Mouse (Mus musculus): ENCODE measurements around the gene Uspl1.

DNA sequence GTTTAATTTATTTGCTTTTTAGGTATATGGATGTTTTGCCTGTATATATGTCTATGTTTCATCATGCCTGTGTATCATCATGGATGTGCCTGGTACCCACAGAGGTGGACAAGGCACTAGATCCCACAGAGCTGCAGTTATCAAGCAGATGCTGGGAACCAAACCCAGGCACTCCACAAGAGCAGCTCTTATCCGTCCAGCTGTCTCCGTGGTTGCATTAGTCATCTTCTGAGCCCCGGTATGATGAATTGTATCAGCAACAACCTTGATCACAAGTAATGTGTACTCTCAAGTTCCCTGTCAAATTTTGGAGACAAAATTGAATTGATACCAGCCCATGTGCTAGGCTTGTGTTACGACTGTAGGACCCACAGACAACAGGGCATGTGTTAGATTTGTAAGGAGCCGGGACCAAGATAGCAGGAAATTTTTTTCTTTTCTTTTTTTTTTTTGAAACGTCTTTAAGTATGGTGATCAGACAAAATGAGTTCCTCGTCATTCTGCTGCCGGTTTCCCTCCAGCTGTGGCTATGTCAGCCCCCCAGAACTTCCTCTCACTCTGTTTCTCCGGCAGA lies 61.3 kb downstream of the Uspl1 start:
- TF ChIP-seq CTCF (IDR thresholded peaks at IDR 0.05; ENCODE audit: low read depth) (no peak), EP300 (IDR thresholded peaks at IDR 0.05; ENCODE audit: low read depth) (no peak)

All from liver, embryonic 14.5 days (tissue).